Mouse (Mus musculus) naive thymus-derived CD4-positive, alpha-beta T cell, adult 5 months (primary cell): Measurements from ENCODE around the gene Gm17416. TPM values are rescaled to one million over a fixed set of nuclear protein-coding genes. Genes with fewer than 3 reads are reported as not detected.

Source experiments
- polyA plus RNA-seq: library from polyadenylated mRNA; unstranded; fragments of 100-300 nt; shearing (Covaris generic); gene quantifications from one replicate; pipeline ENCODE4 v1.2.1, GENCODE M21; 2017

Gm17416 gene
- polyA plus RNA-seq: not detected

GRCm38 (mm10) chr2:152569038-152569437, at the start of gene Gm17416:
Gene Gm17416, plus strand, starts transcription at chr2:152569338.

GRCm38 (mm10) chr2:152539944-152540710, 29.0 kb upstream of the Gm17416 start, which contains the start of gene Defb29:
Gene Defb29, minus strand, starts transcription at chr2:152540098.

GRCm38 (mm10) chr2:152572114-152572794, 3.1 kb downstream of the Gm17416 start, which contains the start of gene Defb21:
Gene Defb21, plus strand, starts transcription at chr2:152572744.

GRCm38 (mm10) chr2:152580107-152580506, 11.0 kb downstream of the Gm17416 start, which contains the start of gene Defb19:
Gene Defb19, minus strand, starts transcription at chr2:152580312.

GRCm38 (mm10) chr2:152599299-152599698, 30.2 kb downstream of the Gm17416 start, which contains the start of gene Defb45:
Gene Defb45, minus strand, starts transcription at chr2:152599399.

GRCm38 (mm10) chr2:152604057-152604456, 34.9 kb downstream of the Gm17416 start, which contains the start of gene Defb36:
Gene Defb36, plus strand, starts transcription at chr2:152604327.

Other genes with a start within 250 kb of the Gm17416 start
- gene Rbck1, start 236.7 kb upstream of the Gm17416 start, polyA plus RNA-seq: 288 TPM
- 12.2 TPM for gene Trib3, start 225.3 kb upstream of the Gm17416 start, polyA plus RNA-seq
- gene Nrsn2, start 192.7 kb upstream of the Gm17416 start, polyA plus RNA-seq: not detected
- gene Sox12, start 171.3 kb upstream of the Gm17416 start, polyA plus RNA-seq: 0.27 TPM
- gene Zcchc3, start 154.3 kb upstream of the Gm17416 start, polyA plus RNA-seq: 0.41 TPM
- not detected for gene 6820408C15Rik, start 153.8 kb upstream of the Gm17416 start, polyA plus RNA-seq
- not detected for gene Defb23, start 104.7 kb upstream of the Gm17416 start, polyA plus RNA-seq
- gene Defb20, start 92.3 kb upstream of the Gm17416 start, polyA plus RNA-seq: not detected
- gene Defb22, start 79.2 kb upstream of the Gm17416 start, polyA plus RNA-seq: not detected
- not detected for gene Defb26, start 57.6 kb upstream of the Gm17416 start, polyA plus RNA-seq
- gene Defb28, start 51.1 kb upstream of the Gm17416 start, polyA plus RNA-seq: not detected
- gene Defb29, start 29.2 kb upstream of the Gm17416 start, polyA plus RNA-seq: not detected
- gene Defb21, start 3.4 kb downstream of the Gm17416 start, polyA plus RNA-seq: not detected
- gene Defb19, start 11.0 kb downstream of the Gm17416 start, polyA plus RNA-seq: not detected
- gene Defb45, start 30.1 kb downstream of the Gm17416 start, polyA plus RNA-seq: not detected
- gene Defb36, start 35.0 kb downstream of the Gm17416 start, polyA plus RNA-seq: not detected
- gene Defb25, start 53.7 kb downstream of the Gm17416 start, polyA plus RNA-seq: not detected
- not detected for gene Rem1, start 57.6 kb downstream of the Gm17416 start, polyA plus RNA-seq
- gene H13, start 100.1 kb downstream of the Gm17416 start, polyA plus RNA-seq: 176 TPM
- gene Mcts2, start 117.7 kb downstream of the Gm17416 start, polyA plus RNA-seq: 5.4 TPM
- not detected for gene Id1, start 166.9 kb downstream of the Gm17416 start, polyA plus RNA-seq
- gene Cox4i2, start 184.8 kb downstream of the Gm17416 start, polyA plus RNA-seq: not detected